Mouse (Mus musculus) limb, embryonic 11.5 days (tissue): ENCODE data around the gene Lysmd4. TPM values are rescaled to one million over a fixed set of nuclear protein-coding genes. Genes with fewer than 3 reads are reported as not detected.

Experiments used
- polyA plus RNA-seq: library from polyadenylated mRNA; unstranded; fragments of >200 nt; fragmentation: Nextera tagmentation; extraction: Ambion mirVana; gene quantifications from 2 replicates; pipeline ENCODE4 v1.2.1, GENCODE M21; 2014

Lysmd4 gene
- polyA plus RNA-seq, 1 experiment from 2014 or later = 11.6 TPM

Other genes starting within 250 kb of the Lysmd4 start
- gene Mef2a, start 150.3 kb downstream of the Lysmd4 start, polyA plus RNA-seq = 24.0 and 27.3 TPM in 2 replicates